Mouse (Mus musculus) heart, postnatal 0 days (tissue): ENCODE measurements around the gene Adcy6.

ENCODE experiments used
- CTCF ChIP-seq: IDR thresholded peaks from 2 replicates; pipeline ENCODE4 v1.5.1; 2016; ENCODE audit warnings: antibody characterized with exemption, control low read depth, low read depth
- EP300 ChIP-seq: IDR thresholded peaks from 2 replicates; pipeline ENCODE4 v1.6.1; 2016; ENCODE audit warnings: antibody characterized with exemption, low read depth

GRCm38 (mm10) chr15:98546843-98547242 lies 63.0 kb downstream of the Adcy6 start:
- TF ChIP-seq EP300, result no peak
- TF ChIP-seq CTCF, result no peak
